Mouse (Mus musculus): ENCODE results near the gene Tsga10. TPM values are rescaled to one million over a fixed set of nuclear protein-coding genes. Genes with fewer than 3 reads are reported as not detected.
A peak's percentile ranks its signal among the peaks of the same experiment; 100 is the strongest.
"Not testable (repeated sequence)": the region's sequence is repeated elsewhere in the genome, so short reads cannot be mapped to it uniquely, and the experiment has no call there.

Gene Tsga10
- polyA plus RNA-seq, 1 experiment, result 0.35 TPM

GRCm38 (mm10) chr1:37727186-37727585 is 139.0 kb downstream of the Tsga10 start:
- Histone ChIP-seq H3K27me3 (replicated peaks) (peaks cover 6% of the 10 kb centered on the region), H3K36me3 (replicated peaks; ENCODE audit: low read length) (no peaks in the 10 kb centered on the region), H3K4me3 (replicated peaks) (no peak overlapping the region), H3K4me1 (peaks cover 47% of the 10 kb centered on the region), H3K9me3 (peaks cover 21% of the 10 kb centered on the region)
- TF ChIP-seq GATA1 (IDR thresholded peaks at IDR 0.05; ENCODE audit: borderline replicate concordance, low read length) (no peak), FLI1 (IDR thresholded peaks at IDR 0.05; ENCODE audit: low read length) (no peak)

DNA sequence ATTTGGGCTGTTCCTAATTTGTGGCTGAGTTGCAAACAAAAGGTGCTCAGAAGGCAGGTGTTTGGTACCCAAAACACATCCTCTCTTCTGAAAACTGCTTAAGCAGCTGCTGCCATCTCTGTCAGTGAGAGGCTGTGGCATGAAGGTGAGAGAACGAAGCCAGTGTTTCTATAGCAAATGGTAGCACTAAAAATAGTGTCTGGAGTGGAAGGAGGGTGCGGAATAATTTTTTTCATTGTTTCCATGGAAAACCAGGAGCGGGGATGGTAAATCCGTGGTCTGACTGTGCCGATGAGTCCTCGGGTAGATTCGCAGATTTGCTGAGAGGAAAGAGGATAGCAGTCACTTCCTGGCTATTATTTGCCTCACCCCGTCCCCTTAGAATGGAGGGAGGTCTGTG is 139.8 kb downstream of the Tsga10 start:
- H3K27me3 ChIP-seq (replicated peaks), result peaks cover 6% of the 10 kb centered on the region
- no peak overlapping the region for H3K4me3 ChIP-seq (replicated peaks)
- peaks cover 21% of the 10 kb centered on the region for H3K9me3 ChIP-seq
- TF ChIP-seq FLI1 (IDR thresholded peaks at IDR 0.05; ENCODE audit: low read length) (no peak), GATA1 (IDR thresholded peaks at IDR 0.05; ENCODE audit: borderline replicate concordance, low read length) (no peak)
- H3K4me1 ChIP-seq, result peaks cover 55% of the 10 kb centered on the region
- H3K36me3 ChIP-seq (replicated peaks; ENCODE audit: low read length), result no peaks in the 10 kb centered on the region

- peaks cover 6% of the 10 kb centered on the region for H3K27me3 ChIP-seq (replicated peaks)
- peak overlapping the region; percentile 59 for H3K4me3 ChIP-seq (replicated peaks)
- peaks cover 21% of the 10 kb centered on the region for H3K9me3 ChIP-seq
- no peak for TF ChIP-seq FLI1 (IDR thresholded peaks at IDR 0.05; ENCODE audit: low read length)
- no peak for TF ChIP-seq GATA1 (IDR thresholded peaks at IDR 0.05; ENCODE audit: borderline replicate concordance, low read length)
- peaks cover 56% of the 10 kb centered on the region for H3K4me1 ChIP-seq
- no peaks in the 10 kb centered on the region for H3K36me3 ChIP-seq (replicated peaks; ENCODE audit: low read length)
These were observed 140.3 kb downstream of the Tsga10 start for GRCm38 (mm10) chr1:37725880-37726279.

DNA sequence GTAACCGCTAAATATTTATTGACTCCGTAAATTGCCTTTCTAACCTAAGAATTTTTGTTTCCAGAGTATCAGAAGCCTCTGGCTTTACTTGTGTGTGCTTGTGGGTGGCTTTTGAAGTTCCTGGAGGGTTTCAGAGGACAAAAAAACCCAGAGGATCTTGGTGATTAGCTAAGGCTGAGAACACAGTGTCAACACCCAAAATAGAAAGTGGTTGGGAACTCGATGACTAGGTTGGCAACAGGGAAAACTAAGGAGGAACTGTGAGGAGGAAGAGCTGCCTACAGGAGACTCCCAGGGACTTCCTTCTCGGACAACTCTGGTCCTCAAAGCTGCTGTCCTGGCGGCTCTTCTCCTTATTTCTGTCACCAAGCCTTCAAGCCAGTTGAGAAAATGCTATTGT is 145.1 kb downstream of the Tsga10 start:
- TF ChIP-seq GATA1 (IDR thresholded peaks at IDR 0.05; ENCODE audit: borderline replicate concordance, low read length) (no peak), FLI1 (IDR thresholded peaks at IDR 0.05; ENCODE audit: low read length) (no peak)
- peaks cover 79% of the 10 kb centered on the region for H3K4me1 ChIP-seq
- H3K27me3 ChIP-seq (replicated peaks), result peaks cover 10% of the 10 kb centered on the region
- no peaks in the 10 kb centered on the region for H3K36me3 ChIP-seq (replicated peaks; ENCODE audit: low read length)
- H3K9me3 ChIP-seq, result no peaks in the 10 kb centered on the region
- peak overlapping the region; percentile 75 for H3K4me3 ChIP-seq (replicated peaks)

GRCm38 (mm10) chr1:37719761-37720640 is 146.2 kb downstream of the Tsga10 start, which contains the start of gene 2010300C02Rik:
TSS of gene 2010300C02Rik (minus strand) at chr1:37720085.
- H3K4me3 ChIP-seq (replicated peaks), result peak within 1 kb of the TSS; percentile 94

GRCm38 (mm10) chr1:37719030-37719723 is 147.1 kb downstream of the Tsga10 start:
- peak overlapping the region; percentile 94 for H3K4me3 ChIP-seq (replicated peaks)
- no peak for TF ChIP-seq FLI1 (IDR thresholded peaks at IDR 0.05; ENCODE audit: low read length)
- TF ChIP-seq GATA1 (IDR thresholded peaks at IDR 0.05; ENCODE audit: borderline replicate concordance, low read length), result no peak
- no peaks in the 10 kb centered on the region for H3K36me3 ChIP-seq (replicated peaks; ENCODE audit: low read length)
- no peaks in the 10 kb centered on the region for H3K9me3 ChIP-seq
- peaks cover 78% of the 10 kb centered on the region for H3K4me1 ChIP-seq
- H3K27me3 ChIP-seq (replicated peaks), result peaks cover 24% of the 10 kb centered on the region

More at GRCm38 (mm10) chr1:37719761-37720640, 146.2 kb downstream of the Tsga10 start, which contains the start of gene 2010300C02Rik:
- no peaks in the 10 kb centered on the region for H3K9me3 ChIP-seq
- TF ChIP-seq GATA1 (IDR thresholded peaks at IDR 0.05; ENCODE audit: borderline replicate concordance, low read length) (no peak), FLI1 (IDR thresholded peaks at IDR 0.05; ENCODE audit: low read length) (no peak)
- no peaks in the 10 kb centered on the region for H3K36me3 ChIP-seq (replicated peaks; ENCODE audit: low read length)
- peaks cover 77% of the 10 kb centered on the region for H3K4me1 ChIP-seq
- peaks cover 20% of the 10 kb centered on the region for H3K27me3 ChIP-seq (replicated peaks)

DNA sequence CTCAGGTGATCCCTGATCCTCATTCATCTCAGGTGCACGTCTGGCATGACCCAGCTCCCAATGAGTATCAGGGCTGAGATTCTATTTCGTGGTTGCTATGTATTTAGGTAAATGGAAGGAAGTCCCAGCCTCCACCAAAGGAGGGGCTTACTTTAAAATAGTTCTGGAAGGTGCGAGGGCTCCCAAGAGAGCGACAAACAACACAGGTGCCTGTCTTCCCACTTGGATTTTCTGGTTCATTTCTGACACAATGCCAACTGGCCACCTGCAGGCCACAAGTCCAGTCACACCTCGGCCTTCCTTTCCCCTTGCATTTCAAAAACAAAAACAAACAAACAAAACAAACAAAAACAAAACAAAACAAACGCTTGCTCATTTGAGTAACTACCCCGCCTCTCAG is 147.7 kb downstream of the Tsga10 start:
- no peak overlapping the region for H3K4me3 ChIP-seq (replicated peaks)
- H3K9me3 ChIP-seq, result no peaks in the 10 kb centered on the region
- TF ChIP-seq GATA1 (IDR thresholded peaks at IDR 0.05; ENCODE audit: borderline replicate concordance, low read length), result no peak
- no peak for TF ChIP-seq FLI1 (IDR thresholded peaks at IDR 0.05; ENCODE audit: low read length)
- H3K27me3 ChIP-seq (replicated peaks), result peaks cover 26% of the 10 kb centered on the region
- no peaks in the 10 kb centered on the region for H3K36me3 ChIP-seq (replicated peaks; ENCODE audit: low read length)
- peaks cover 78% of the 10 kb centered on the region for H3K4me1 ChIP-seq

DNA sequence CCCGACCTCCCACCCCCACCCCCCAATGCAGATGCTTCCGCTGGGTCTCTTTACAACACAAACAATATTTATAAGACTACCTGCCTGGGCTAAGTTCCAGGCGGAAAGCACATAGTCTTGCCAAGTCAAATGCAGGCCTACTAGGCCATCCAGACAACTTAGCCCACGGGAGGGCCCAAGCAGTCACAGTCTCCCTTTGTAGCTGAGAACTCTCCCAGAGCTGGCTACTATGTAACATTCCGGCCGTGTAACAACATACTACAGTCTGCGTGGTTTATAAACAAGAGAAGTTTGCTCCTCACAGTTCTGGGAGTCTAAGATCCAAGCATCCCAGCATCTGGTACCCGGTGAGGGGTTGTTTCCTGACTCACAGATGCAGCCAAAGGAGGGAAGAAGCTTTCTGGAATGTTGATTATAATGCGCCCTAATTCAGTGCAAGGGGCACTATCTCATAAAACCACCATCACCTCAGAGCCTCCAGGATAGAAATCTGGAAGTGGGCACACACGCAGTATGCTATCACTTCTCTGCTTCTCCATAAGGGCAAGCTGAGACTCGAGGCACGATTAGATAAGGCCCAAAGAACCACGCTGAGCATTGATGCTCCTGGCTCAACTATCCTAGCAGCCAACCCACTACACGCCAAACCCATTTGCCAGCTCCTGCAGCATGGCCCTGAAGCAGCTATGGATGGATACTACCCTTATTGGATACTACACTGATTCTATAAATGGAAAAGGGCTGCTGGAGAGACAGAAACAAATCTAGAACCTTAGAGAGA is 148.6 kb downstream of the Tsga10 start:
- TF ChIP-seq GATA1 (IDR thresholded peaks at IDR 0.05; ENCODE audit: borderline replicate concordance, low read length) (no peak), FLI1 (IDR thresholded peaks at IDR 0.05; ENCODE audit: low read length) (no peak)
- Histone ChIP-seq H3K9me3 (no peaks in the 10 kb centered on the region), H3K4me3 (replicated peaks) (no peak overlapping the region), H3K36me3 (replicated peaks; ENCODE audit: low read length) (no peaks in the 10 kb centered on the region), H3K27me3 (replicated peaks) (peaks cover 28% of the 10 kb centered on the region), H3K4me1 (peaks cover 78% of the 10 kb centered on the region)

- peaks cover 25% of the 10 kb centered on the region for H3K27me3 ChIP-seq (replicated peaks)
- not testable (repeated sequence) for H3K4me3 ChIP-seq (replicated peaks); H3K36me3 ChIP-seq (replicated peaks; ENCODE audit: low read length)
- H3K9me3 ChIP-seq, result peaks cover 13% of the 10 kb centered on the region; the same call in 1 of the 2 replicates
- peaks cover 75% of the 10 kb centered on the region for H3K4me1 ChIP-seq
These were observed 153.9 kb downstream of the Tsga10 start for GRCm38 (mm10) chr1:37712357-37712737.

Data from megakaryocyte, embryonic 14.5 days (primary cell).